ENCODE assay signal across 25 mouse cellular contexts in the genomic region with DNA sequence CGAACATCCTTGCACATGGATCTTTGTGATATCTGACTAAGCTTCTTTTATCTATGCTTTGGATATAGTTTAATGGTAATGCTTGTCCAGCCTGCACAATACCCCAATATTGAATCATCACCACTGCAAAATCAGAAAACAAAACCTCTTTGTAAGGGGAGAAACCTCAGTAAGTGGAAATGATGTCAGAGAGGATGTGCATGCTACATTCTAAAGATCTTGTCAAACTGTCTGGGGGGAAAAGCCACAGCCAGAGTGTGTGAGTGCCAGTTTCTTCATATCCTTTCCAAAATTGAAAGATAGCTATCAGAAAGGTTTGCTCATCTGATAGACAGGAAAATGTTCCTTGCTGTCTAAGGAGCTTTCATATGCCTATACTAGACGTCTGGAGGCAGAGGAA. TPM values are rescaled to one million over a fixed set of nuclear protein-coding genes. Genes with fewer than 3 reads are reported as not detected.
A peak's percentile ranks its signal among the peaks of the same experiment; 100 is the strongest.
DNase-seq lines count a peak whose midpoint lies in the region; ATAC-seq and TF ChIP-seq lines count a peak whose summit lies in the region.
"Had no signal": no experiment of that assay in that cellular context is flagged by ENCODE, and none has a peak within 500 bp of the region (broad histone marks: within the 10 kb centered on the region; RNA-seq: fewer than 3 reads in every experiment).

No protein-coding gene starts in this region.

- DNase-seq in CD4-positive helper T cell, adult 2 months (ENCODE audit: low read depth, low spot score) = peak; percentile 50
- DNase-seq in Muller cell, postnatal 12 days (ENCODE audit: inconsistent ontology term) = peak; percentile 42
- DNase-seq in cerebellum, postnatal 36 days = no peak
- DNase-seq in hindbrain, postnatal 0 days (ENCODE audit: low spot score) = no peak
- DNase-seq: adrenal gland, postnatal 10 days; cerebellum, adult 11 months; cerebellum, adult 8-10 months; cerebellum, postnatal 14 days; gastrocnemius, adult 2 months; gastrocnemius, postnatal 25 days; heart, postnatal 10 days; heart, postnatal 4 days had no signal

- H3K9me3 ChIP-seq in hindbrain, postnatal 0 days (ENCODE audit: low read length) = no peaks in the 10 kb centered on the region
- no peaks in the 10 kb centered on the region for H3K9me3 ChIP-seq in neural tube, embryonic 15.5 days (replicated peaks)
- H3K9me3 ChIP-seq: embryonic facial prominence, embryonic 10.5 days; forebrain, embryonic 10.5 days; G1E; heart, embryonic 10.5 days; hindbrain, embryonic 12.5 days had no signal

- TF ChIP-seq POLR2A in myocyte (IDR thresholded peaks at IDR 0.05; ENCODE audit: insufficient read length, low read depth) = no peak

- no peak overlapping the region for H3K9ac ChIP-seq in hindbrain, postnatal 0 days (replicated peaks; ENCODE audit: low read length)
- no peak overlapping the region for H3K9ac ChIP-seq in neural tube, embryonic 15.5 days (replicated peaks)
- H3K9ac ChIP-seq: hindbrain, embryonic 12.5 days had no signal

- no peak overlapping the region for H3K4me3 ChIP-seq in myocyte
- H3K4me3 ChIP-seq in hindbrain, postnatal 0 days (ENCODE audit: low read length) = no peak overlapping the region
- H3K4me3 ChIP-seq in neural tube, embryonic 15.5 days (replicated peaks) = no peak overlapping the region
- H3K4me3 ChIP-seq: embryonic facial prominence, embryonic 10.5 days; erythroblast, embryonic 14.5 days; forebrain, embryonic 10.5 days; gastrocnemius, adult 2 months; heart, embryonic 10.5 days; hindbrain, embryonic 12.5 days had no signal

- peak overlapping the region; percentile 42 for H3K4me2 ChIP-seq in myocyte (ENCODE audit: low read depth)
- no peak overlapping the region for H3K4me2 ChIP-seq in hindbrain, postnatal 0 days (ENCODE audit: low read depth, low read length)
- H3K4me2 ChIP-seq in neural tube, embryonic 15.5 days = no peak overlapping the region
- H3K4me2 ChIP-seq: hindbrain, embryonic 12.5 days had no signal

- ATAC-seq in granulocyte monocyte progenitor cell, adult 5-6 weeks (replicated peaks; ENCODE audit: poor library complexity, severe bottlenecking) = peak; percentile 50
- no peak for ATAC-seq in erythroblast, adult 5-6 weeks (replicated peaks; ENCODE audit: low FRiP score, poor library complexity, severe bottlenecking)
- no peak for ATAC-seq in hindbrain, postnatal 0 days
- no peak for ATAC-seq in neural tube, embryonic 15.5 days (ENCODE audit: low FRiP score)
- ATAC-seq: forebrain, embryonic 14.5 days; intestine, postnatal 0 days; Patski had no signal

- WGBS in hindbrain, postnatal 0 days = 67% methylated on average over 2 of the region's 2 CpGs
- WGBS in neural tube, embryonic 15.5 days = 73% methylated on average over 2 of the region's 2 CpGs

- no peaks in the 10 kb centered on the region for H3K79me2 ChIP-seq in myocyte (ENCODE audit: control insufficient read depth, insufficient read depth)

- H3K27ac ChIP-seq in hindbrain, postnatal 0 days = no peak overlapping the region
- H3K27ac ChIP-seq in neural tube, embryonic 15.5 days (replicated peaks) = no peak overlapping the region
- H3K27ac ChIP-seq: embryonic facial prominence, embryonic 10.5 days; forebrain, embryonic 10.5 days; gastrocnemius, adult 2 months; heart, embryonic 10.5 days; hindbrain, embryonic 12.5 days had no signal

- H3K4me1 ChIP-seq in hindbrain, postnatal 0 days (ENCODE audit: insufficient read depth, low read length) = no peaks in the 10 kb centered on the region
- H3K4me1 ChIP-seq in neural tube, embryonic 15.5 days = no peaks in the 10 kb centered on the region
- H3K4me1 ChIP-seq: embryonic facial prominence, embryonic 10.5 days; forebrain, embryonic 10.5 days; heart, embryonic 10.5 days; hindbrain, embryonic 12.5 days had no signal

- TF ChIP-seq CTCF in hindbrain, postnatal 0 days (IDR thresholded peaks at IDR 0.05; ENCODE audit: low read depth) = no peak

- H3K27me3 ChIP-seq in myocyte (ENCODE audit: control insufficient read depth, insufficient read depth, insufficient read length) = no peaks in the 10 kb centered on the region
- H3K27me3 ChIP-seq in hindbrain, postnatal 0 days (ENCODE audit: insufficient read depth, low read length) = no peaks in the 10 kb centered on the region
- no peaks in the 10 kb centered on the region; the same call in 1 of the 2 replicates for H3K27me3 ChIP-seq in neural tube, embryonic 15.5 days (replicated peaks)

- H3ac ChIP-seq in myocyte (ENCODE audit: control insufficient read depth, insufficient read length) = no peak overlapping the region

- no peaks in the 10 kb centered on the region for H3K36me3 ChIP-seq in myocyte (ENCODE audit: control insufficient read depth, insufficient read depth)
- no peaks in the 10 kb centered on the region for H3K36me3 ChIP-seq in hindbrain, postnatal 0 days (ENCODE audit: insufficient read depth, low read length)
- H3K36me3 ChIP-seq in neural tube, embryonic 15.5 days = no peaks in the 10 kb centered on the region
- H3K36me3 ChIP-seq: embryonic facial prominence, embryonic 10.5 days; forebrain, embryonic 10.5 days; G1E; heart, embryonic 10.5 days; hindbrain, embryonic 12.5 days had no signal

TF ChIP-seq in myocyte, 11 proteins besides CTCF, POLR2A, EP300 and RAD21:
- TF ChIP-seq TCF12 (IDR thresholded peaks at IDR 0.05; ENCODE audit: insufficient read depth, poor library complexity, severe bottlenecking) (no peak), E2F4 (IDR thresholded peaks at IDR 0.05; ENCODE audit: insufficient read depth) (no peak), TCF3 (IDR thresholded peaks at IDR 0.05; ENCODE audit: insufficient read length, low read depth) (no peak), MYOG (IDR thresholded peaks at IDR 0.05; ENCODE audit: control insufficient read depth in 1 of 3, insufficient read depth in 1 of 3, insufficient read length in 2 of 3, low read depth in 2 of 3) (no peak), MYOD1 (IDR thresholded peaks at IDR 0.05; ENCODE audit: control insufficient read depth in 1 of 3, insufficient read length in 2 of 3, low read depth in 2 of 3) (no peak), SRF (IDR thresholded peaks at IDR 0.05; ENCODE audit: control insufficient read depth, insufficient read length, low read depth) (no peak), USF1 (IDR thresholded peaks at IDR 0.05; ENCODE audit: low read depth) (no peak), REST (IDR thresholded peaks at IDR 0.05; ENCODE audit: insufficient read depth, insufficient read length) (no peak), CEBPB (IDR thresholded peaks at IDR 0.05; ENCODE audit: insufficient read depth, poor library complexity, severe bottlenecking) (no peak), MAX (IDR thresholded peaks at IDR 0.05; ENCODE audit: low read depth) (no peak), POLR2AphosphoS2 (IDR thresholded peaks at IDR 0.05; ENCODE audit: insufficient read length, low read depth) (no peak)

RNA-seq across cellular contexts. Expression of a gene that starts 8.3 kb away (rescaled TPM):
- 18.2 and 18.6 TPM in 2 replicates for total RNA-seq in granulocyte monocyte progenitor cell, adult 5-6 weeks (2014; fragmentation: Nextera tagmentation)
- total RNA-seq in granulocyte monocyte progenitor cell, adult 5-6 weeks (2017) = 30.2 and 31.4 TPM in 2 replicates
- polyA plus RNA-seq in myocyte (2012; fragmentation: generic; extraction: Trizol) = 30.5 TPM
- 9.6 and 10.7 TPM in 2 replicates for total RNA-seq in erythroblast, adult 5-6 weeks (2015; ENCODE audit: low replicate concordance)
- total RNA-seq in erythroblast, adult 5-6 weeks (2017; ENCODE audit: low replicate concordance) = 13.8 and 15.4 TPM in 2 replicates
- 28.2 and 30.0 TPM in 2 replicates for total RNA-seq in hindbrain, postnatal 0 days (2014; rRNA removed)
- polyA plus RNA-seq in hindbrain, postnatal 0 days (2015; fragmentation: Nextera tagmentation; extraction: Ambion mirVana) = 30.3 and 31.4 TPM in 2 replicates
- 25.7 and 28.5 TPM in 2 replicates for polyA plus RNA-seq in neural tube, embryonic 15.5 days (2015; fragmentation: Nextera tagmentation; extraction: Ambion mirVana)

Comparison
In these comparisons a context has a peak if more than half of its experiments do, and no peak if none do; other contexts are left out.
1. DNase-seq: peak in CD4-positive helper T cell, adult 2 months (single experiment) and Muller cell, postnatal 12 days (single experiment); none in cerebellum, postnatal 36 days (0 of 2) and hindbrain, postnatal 0 days (single experiment).